Mouse (Mus musculus): Measurements from ENCODE around the gene 1700019D03Rik.

DNA sequence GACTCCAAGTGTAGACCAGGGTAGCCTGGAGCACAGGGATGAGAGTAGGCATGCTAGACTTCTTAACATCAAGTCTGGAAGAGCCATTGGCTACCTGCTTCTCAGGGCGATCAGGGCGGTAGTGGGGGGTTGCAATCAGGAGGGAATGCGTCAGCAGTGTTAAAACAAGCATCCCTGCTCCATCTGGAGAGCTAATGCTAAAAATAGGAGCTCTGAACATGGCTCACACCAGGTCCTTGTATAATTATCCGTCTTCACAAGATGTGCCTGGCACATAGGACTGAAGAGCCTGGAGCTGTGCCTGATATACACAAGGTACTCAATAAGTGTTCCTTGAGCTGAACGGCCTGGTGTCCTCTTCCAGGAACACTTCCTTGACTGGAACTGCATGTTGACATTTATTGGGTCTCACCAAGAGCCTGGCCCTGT is 17.5 kb upstream of the 1700019D03Rik start:
- TF ChIP-seq CTCF (IDR thresholded peaks at IDR 0.05 in 2 of 3, conservative IDR thresholded peaks at IDR 0.05 in 1 of 3; ENCODE audit: control insufficient read depth in 1 of 3, insufficient read depth in 1 of 3, low read depth in 2 of 3, low read length in 3 of 3, poor library complexity in 1 of 3, severe bottlenecking in 1 of 3) (no peak), MXI1 (IDR thresholded peaks at IDR 0.05; ENCODE audit: low read depth, low read length) (no peak), RCOR1 (IDR thresholded peaks at IDR 0.05; ENCODE audit: low read depth, low read length) (no peak), ETS1 (IDR thresholded peaks at IDR 0.05; ENCODE audit: low read depth, low read length) (no peak)
